Mouse (Mus musculus) cerebellum, adult 2 months (tissue): ENCODE results near the gene Slc26a1.

Experiments used
- CTCF ChIP-seq: fragments of 200-500 bp; IDR thresholded peaks from 2 replicates; pipeline ENCODE4 v1.5.1; 2011; ENCODE audit warnings: low read depth, mild to moderate bottlenecking, control low read depth, low read length, moderate library complexity, borderline replicate concordance; ENCODE audit not compliant: insufficient read depth
- POLR2A ChIP-seq: fragments of 200-500 bp; IDR thresholded peaks from 2 replicates; pipeline ENCODE4 v1.6.1; 2011; ENCODE audit warnings: low read length, control low read depth, borderline replicate concordance; ENCODE audit not compliant: insufficient read depth

GRCm38 (mm10) chr5:108667370-108667769 lies 8.0 kb downstream of the Slc26a1 start:
- TF ChIP-seq CTCF, result no peak
- no peak for TF ChIP-seq POLR2A
